Comparison of ENCODE assay signal across 8 mouse cellular contexts in genomic region chr5:72350081-72350758, GRCm38 (mm10).
DNase-seq lines count a peak whose midpoint lies in the region; ATAC-seq lines count a peak whose summit lies in the region.

No protein-coding gene starts in this region.

- intact Hi-C loops in heart, postnatal 14 days (cut with DNase I), result loop anchor here (2.0 to 5.0 kb wide), 3 partner anchors 155 to 361 kb away; partner anchors contain the start of gene Corin

- WGBS in stomach, embryonic 15.5 days, result 33% methylated on average over 5 of the region's 5 CpGs

- no peak overlapping the region for H3K27ac ChIP-seq in stomach, embryonic 15.5 days

- no peak overlapping the region for H3K9ac ChIP-seq in stomach, embryonic 15.5 days

- no peaks in the 10 kb centered on the region for H3K4me1 ChIP-seq in stomach, embryonic 15.5 days

- peak; percentile 71 for ATAC-seq in megakaryocyte, adult 5-6 weeks (ENCODE audit: poor library complexity, severe bottlenecking)
- ATAC-seq in stomach, embryonic 15.5 days (ENCODE audit: insufficient read depth, low FRiP score, low read depth), result peak; percentile 82

- no peak overlapping the region for H3K4me2 ChIP-seq in stomach, embryonic 15.5 days

- H3K36me3 ChIP-seq in stomach, embryonic 15.5 days, result no peaks in the 10 kb centered on the region

- H3K4me3 ChIP-seq in stomach, embryonic 15.5 days (replicated peaks), result no peak overlapping the region

- DNase-seq in adrenal gland, adult 2 months, result peak; percentile 28
- DNase-seq in adrenal gland, adult 8-10 months, result no peak
- peak; percentile 13 for DNase-seq in WW6 (ENCODE audit: low read depth, low spot score)
- peak; percentile 88 for DNase-seq in embryo, embryonic 10.5 days (ENCODE audit: low spot score)
- peak; percentile 11 to 55 for DNase-seq in heart, postnatal 14 days
- DNase-seq in kidney, postnatal 36 days, result peak; percentile 43 to 58

- H3K27me3 ChIP-seq in stomach, embryonic 15.5 days (replicated peaks), result no peaks in the 10 kb centered on the region

- H3K9me3 ChIP-seq in stomach, embryonic 15.5 days, result no peaks in the 10 kb centered on the region
